Mouse (Mus musculus) A20 (cell line): Measurements from ENCODE around the gene Qrsl1.
A peak's percentile ranks its signal among the peaks of the same experiment; 100 is the strongest.

Source experiments
- DNase-seq: peaks from one replicate; pipeline ENCODE4 v3.0.0-alpha.2; 2011; ENCODE audit warnings: low read depth, low spot score

Qrsl1 gene

GRCm38 (mm10) chr10:43901578-43902194 is at the start of gene Qrsl1, which contains the start of gene Rtn4ip1:
Gene Qrsl1 (minus strand): TSS chr10:43901745.
Gene Rtn4ip1 (plus strand): TSS chr10:43901807.
- peak; percentile 95 for DNase-seq

- no peak for DNase-seq
Observed at GRCm38 (mm10) chr10:43945435-43945834, 43.9 kb upstream of the Qrsl1 start.

- DNase-seq, result no peak
Observed at GRCm38 (mm10) chr10:43943736-43944135, 42.2 kb upstream of the Qrsl1 start.

GRCm38 (mm10) chr10:43939136-43939662 is 37.7 kb upstream of the Qrsl1 start:
- DNase-seq, result no peak

GRCm38 (mm10) chr10:43928596-43928995 is 27.1 kb upstream of the Qrsl1 start:
- DNase-seq, result no peak

GRCm38 (mm10) chr10:43927736-43928135 is 26.2 kb upstream of the Qrsl1 start:
- DNase-seq, result peak; percentile 26

GRCm38 (mm10) chr10:43925776-43926175 is 24.2 kb upstream of the Qrsl1 start:
- peak; percentile 22 for DNase-seq

- DNase-seq, result no peak
Observed at GRCm38 (mm10) chr10:43923096-43923495, 21.6 kb upstream of the Qrsl1 start.

GRCm38 (mm10) chr10:43918696-43919608 is 17.4 kb upstream of the Qrsl1 start:
- DNase-seq, result peak; percentile 86

- peak; percentile 29 for DNase-seq
Observed at GRCm38 (mm10) chr10:43916737-43917136, 15.2 kb upstream of the Qrsl1 start.

- no peak for DNase-seq
Observed at GRCm38 (mm10) chr10:43916181-43916580, 14.6 kb upstream of the Qrsl1 start.

- DNase-seq, result no peak
Observed at GRCm38 (mm10) chr10:43912236-43912635, 10.7 kb upstream of the Qrsl1 start.

GRCm38 (mm10) chr10:43910873-43911142 is 9.3 kb upstream of the Qrsl1 start:
- no peak for DNase-seq

GRCm38 (mm10) chr10:43910032-43910872 is 8.7 kb upstream of the Qrsl1 start:
- DNase-seq, result no peak

- DNase-seq, result no peak
Observed at GRCm38 (mm10) chr10:43904569-43904968, 3.0 kb upstream of the Qrsl1 start.

- DNase-seq, result peak; percentile 75
Observed at GRCm38 (mm10) chr10:43900883-43901570, 518 bp downstream of the Qrsl1 start.

GRCm38 (mm10) chr10:43898276-43898675 is 3.3 kb downstream of the Qrsl1 start:
- DNase-seq, result no peak

GRCm38 (mm10) chr10:43896065-43896464 is 5.5 kb downstream of the Qrsl1 start:
- no peak for DNase-seq

GRCm38 (mm10) chr10:43892971-43893370 is 8.6 kb downstream of the Qrsl1 start:
- DNase-seq, result no peak

GRCm38 (mm10) chr10:43888976-43889375 is 12.6 kb downstream of the Qrsl1 start:
- DNase-seq, result no peak

GRCm38 (mm10) chr10:43887676-43888075 is 13.9 kb downstream of the Qrsl1 start:
- no peak for DNase-seq
